Mouse (Mus musculus) ES-Bruce4 (cell line): Measurements from ENCODE around the gene Lsr.

Experiments
- CTCF ChIP-seq: IDR thresholded peaks from one replicate; pipeline ENCODE4 v1.8.1; 2011; ENCODE audit warnings: low read depth, low read length
- POLR2A ChIP-seq: IDR thresholded peaks from one replicate; pipeline ENCODE4 v1.8.1; 2011; ENCODE audit warnings: low read length; ENCODE audit not compliant: insufficient read depth

DNA sequence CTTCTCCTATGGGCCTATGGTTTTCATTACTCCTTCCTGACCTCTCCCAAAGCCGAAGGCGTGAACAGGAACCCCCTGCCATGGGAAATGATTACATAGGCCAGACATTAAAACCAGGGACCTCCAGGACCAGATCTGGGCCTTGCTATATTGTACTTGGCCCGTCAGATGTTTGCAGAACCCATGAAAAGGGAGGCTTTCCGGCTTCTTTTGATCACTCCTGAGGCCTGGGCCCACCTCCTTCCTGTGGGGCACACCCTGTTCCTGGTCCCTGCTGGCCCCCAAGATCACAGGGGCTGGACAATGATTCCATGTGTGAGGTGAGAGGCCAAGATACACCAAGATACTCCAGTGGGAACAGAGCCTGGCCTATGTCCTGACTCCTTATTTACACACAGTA is 4.1 kb downstream of the Lsr start:
- no peak for TF ChIP-seq CTCF
- no peak for TF ChIP-seq POLR2A
